In the genomic region with DNA sequence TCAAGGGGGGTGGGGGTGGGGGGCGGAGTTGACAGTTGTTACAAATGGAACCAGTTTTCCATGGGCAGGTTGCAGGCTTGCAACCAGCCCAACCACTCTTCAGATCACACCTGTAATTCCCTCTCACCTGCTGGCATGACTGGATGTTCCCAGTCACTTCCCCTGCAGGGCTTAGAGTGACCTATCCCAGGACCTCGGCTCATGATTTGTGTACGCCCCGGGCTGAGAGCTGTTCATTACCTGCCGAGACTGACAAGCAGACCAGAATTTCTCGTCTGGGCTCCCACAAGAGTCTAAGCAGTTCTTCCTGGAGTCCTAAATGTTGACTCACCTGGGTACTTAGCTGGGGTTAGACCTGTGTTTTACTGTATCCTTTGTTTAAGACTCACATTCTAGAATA, we compare ENCODE assay signal across 16 mouse cellular contexts.
DNase-seq lines count a peak whose midpoint lies in the region; ATAC-seq and TF ChIP-seq lines count a peak whose summit lies in the region.
"Had no signal": no experiment of that assay in that cellular context is flagged by ENCODE, and none has a peak within 500 bp of the region (broad histone marks: within the 10 kb centered on the region; RNA-seq: fewer than 3 reads in every experiment).

No protein-coding gene starts in this region.

- TF ChIP-seq EP300 in heart, adult 2 months (IDR thresholded peaks at IDR 0.05; ENCODE audit: insufficient read depth, low read depth, low read length) = no peak

- TF ChIP-seq POLR2A in heart, adult 2 months (IDR thresholded peaks at IDR 0.05; ENCODE audit: insufficient read depth, low read depth, low read length) = no peak

- H3K9ac ChIP-seq in heart, adult 2 months (ENCODE audit: low read depth, low read length) = no peak overlapping the region
- H3K9ac ChIP-seq in kidney, embryonic 16.5 days (replicated peaks; ENCODE audit: low read length) = no peak overlapping the region
- no peak overlapping the region for H3K9ac ChIP-seq in intestine, embryonic 16.5 days (ENCODE audit: low read depth, low read length)
- H3K9ac ChIP-seq: liver, embryonic 13.5 days had no signal

- H3K9me3 ChIP-seq in kidney, embryonic 16.5 days (ENCODE audit: low read length) = no peaks in the 10 kb centered on the region
- no peaks in the 10 kb centered on the region for H3K9me3 ChIP-seq in embryonic facial prominence, embryonic 10.5 days
- H3K9me3 ChIP-seq in intestine, embryonic 16.5 days (ENCODE audit: control insufficient read depth, low read length) = no peaks in the 10 kb centered on the region
- H3K9me3 ChIP-seq: G1E; liver, embryonic 13.5 days had no signal

- no peak for TF ChIP-seq CTCF in heart, adult 2 months (IDR thresholded peaks at IDR 0.05)

- no peak for DNase-seq in heart, adult 2 months
- DNase-seq in heart, postnatal 36 days = no peak
- no peak for DNase-seq in kidney, adult 11 months
- peak; percentile 43 for DNase-seq in embryonic facial prominence, embryonic 10.5 days (ENCODE audit: low spot score)
- DNase-seq in thymus, postnatal 0 days (ENCODE audit: low spot score) = no peak
- no peak for DNase-seq in frontal cortex, postnatal 36 days (ENCODE audit: low spot score in 2 of 2)
- DNase-seq: cerebellum, adult 18-20 months; kidney, postnatal 4 days; liver, embryonic 13.5 days; thymus, postnatal 36 days had no signal

- peaks cover 3% of the 10 kb centered on the region for H3K36me3 ChIP-seq in heart, adult 2 months (ENCODE audit: control insufficient read depth, insufficient read depth, low read length)
- H3K36me3 ChIP-seq in kidney, embryonic 16.5 days (ENCODE audit: insufficient read depth, low read length) = no peaks in the 10 kb centered on the region
- H3K36me3 ChIP-seq in embryonic facial prominence, embryonic 10.5 days (replicated peaks) = no peaks in the 10 kb centered on the region
- H3K36me3 ChIP-seq in intestine, embryonic 16.5 days (ENCODE audit: control insufficient read depth, insufficient read depth, low read length) = no peaks in the 10 kb centered on the region
- H3K36me3 ChIP-seq: G1E; liver, embryonic 13.5 days had no signal

- no peak for ATAC-seq in kidney, embryonic 16.5 days (ENCODE audit: low FRiP score, low TSS enrichment)
- no peak for ATAC-seq in intestine, embryonic 16.5 days

- no peaks in the 10 kb centered on the region for H3K27me3 ChIP-seq in heart, adult 2 months (ENCODE audit: control insufficient read depth, insufficient read depth, low read length)
- H3K27me3 ChIP-seq in kidney, embryonic 16.5 days (ENCODE audit: insufficient read depth, low read length) = no peaks in the 10 kb centered on the region
- no peaks in the 10 kb centered on the region for H3K27me3 ChIP-seq in embryonic facial prominence, embryonic 10.5 days (replicated peaks; ENCODE audit: low read depth, poor library complexity, severe bottlenecking)
- no peaks in the 10 kb centered on the region for H3K27me3 ChIP-seq in intestine, embryonic 16.5 days (replicated peaks; ENCODE audit: control insufficient read depth, insufficient read depth, low read length)
- H3K27me3 ChIP-seq: liver, embryonic 13.5 days had no signal

- intact Hi-C loops in heart, adult 2 months (cut with DNase I) = loop anchor here (2.0 to 10.0 kb wide), 6 partner anchors 38 to 315 kb away; no protein-coding TSS in a partner anchor
- intact Hi-C loops in heart, postnatal 36 days (cut with DNase I) = loop anchor here (5.0 kb wide), 1 partner anchor 182 kb away; the partner anchor contains the start of gene Zfp36l1

- peaks cover 28% of the 10 kb centered on the region for H3K4me1 ChIP-seq in heart, adult 2 months (ENCODE audit: control insufficient read depth, insufficient read depth, low read length)
- peaks cover 49% of the 10 kb centered on the region for H3K4me1 ChIP-seq in kidney, embryonic 16.5 days (ENCODE audit: insufficient read depth, low read length)
- H3K4me1 ChIP-seq in embryonic facial prominence, embryonic 10.5 days = peaks cover 70% of the 10 kb centered on the region
- H3K4me1 ChIP-seq in intestine, embryonic 16.5 days (ENCODE audit: control insufficient read depth, insufficient read depth, low read length) = peaks cover 39% of the 10 kb centered on the region
- H3K4me1 ChIP-seq: megakaryocyte, embryonic 14.5 days had no signal

- WGBS in heart, adult 2 months = 92% methylated on average over 6 of the region's 6 CpGs
- 37% methylated on average over 6 of the region's 6 CpGs for WGBS in kidney, embryonic 16.5 days
- 67% methylated on average over 6 of the region's 6 CpGs for WGBS in embryonic facial prominence, embryonic 10.5 days
- WGBS in intestine, embryonic 16.5 days = 48% methylated on average over 6 of the region's 6 CpGs

- H3K4me3 ChIP-seq in heart, adult 2 months = no peak overlapping the region
- H3K4me3 ChIP-seq in kidney, embryonic 16.5 days (ENCODE audit: low read length) = no peak overlapping the region
- no peak overlapping the region for H3K4me3 ChIP-seq in embryonic facial prominence, embryonic 10.5 days
- no peak overlapping the region for H3K4me3 ChIP-seq in intestine, embryonic 16.5 days (ENCODE audit: low read length)
- H3K4me3 ChIP-seq: left cerebral cortex, adult 2 months; liver, embryonic 13.5 days; megakaryocyte, embryonic 14.5 days; myocyte had no signal

- peak overlapping the region; percentile 87 for H3K27ac ChIP-seq in heart, adult 2 months
- H3K27ac ChIP-seq in kidney, embryonic 16.5 days (ENCODE audit: low read length) = peak overlapping the region; percentile 98
- peak overlapping the region; percentile 90 for H3K27ac ChIP-seq in embryonic facial prominence, embryonic 10.5 days (replicated peaks)
- H3K27ac ChIP-seq in intestine, embryonic 16.5 days (ENCODE audit: low read length) = peak overlapping the region; percentile 94
- H3K27ac ChIP-seq: left cerebral cortex, adult 2 months; liver, embryonic 13.5 days had no signal

- no peak overlapping the region for H3K4me2 ChIP-seq in kidney, embryonic 16.5 days (replicated peaks; ENCODE audit: low read depth, low read length)
- no peak overlapping the region for H3K4me2 ChIP-seq in intestine, embryonic 16.5 days (ENCODE audit: low read depth, low read length)
- H3K4me2 ChIP-seq: liver, embryonic 13.5 days had no signal

- no peaks in the 10 kb centered on the region for H3K79me2 ChIP-seq in heart, adult 2 months (replicated peaks; ENCODE audit: control insufficient read depth, insufficient read depth, low read length)
